Mouse (Mus musculus): ENCODE data around the gene Fam177a. TPM values are rescaled to one million over a fixed set of nuclear protein-coding genes. Genes with fewer than 3 reads are reported as not detected.
"Not testable (repeated sequence)": the region's sequence is repeated elsewhere in the genome, so short reads cannot be mapped to it uniquely, and the experiment has no call there.

Gene Fam177a
- total and polyA plus RNA-seq, 3 experiments, result 11.8 to 12.5 TPM; not detected in 1

DNA sequence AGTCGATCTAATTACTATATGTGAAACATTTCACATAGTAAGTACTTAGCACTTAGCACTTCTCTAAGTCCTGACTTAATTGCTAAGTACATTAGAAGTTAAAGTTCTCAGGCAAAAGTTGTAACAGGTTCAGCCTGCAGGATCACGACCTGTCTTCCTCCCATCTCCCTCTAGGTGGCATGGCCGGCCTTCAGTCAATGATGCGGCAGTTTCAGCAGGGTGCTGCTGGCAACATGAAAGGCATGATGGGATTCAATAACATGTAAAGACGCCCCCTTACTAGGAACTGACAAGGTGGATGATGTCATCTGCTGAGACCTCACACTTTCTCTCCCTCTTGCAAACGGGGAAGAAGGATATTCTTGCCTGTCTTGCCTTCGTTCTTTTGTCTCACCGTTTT, 63.4 kb downstream of the Fam177a start:
- H3K4me1 ChIP-seq (ENCODE audit: control insufficient read depth in 1 of 2, insufficient read depth in 2 of 2); dilution Hi-C loops (cut with MboI; ENCODE audit: extremely low pct_ligation_motif_present, extremely low pct_unique_long_range_greater_than_20kb, low sequenced_read_pairs): not testable (repeated sequence)

DNA sequence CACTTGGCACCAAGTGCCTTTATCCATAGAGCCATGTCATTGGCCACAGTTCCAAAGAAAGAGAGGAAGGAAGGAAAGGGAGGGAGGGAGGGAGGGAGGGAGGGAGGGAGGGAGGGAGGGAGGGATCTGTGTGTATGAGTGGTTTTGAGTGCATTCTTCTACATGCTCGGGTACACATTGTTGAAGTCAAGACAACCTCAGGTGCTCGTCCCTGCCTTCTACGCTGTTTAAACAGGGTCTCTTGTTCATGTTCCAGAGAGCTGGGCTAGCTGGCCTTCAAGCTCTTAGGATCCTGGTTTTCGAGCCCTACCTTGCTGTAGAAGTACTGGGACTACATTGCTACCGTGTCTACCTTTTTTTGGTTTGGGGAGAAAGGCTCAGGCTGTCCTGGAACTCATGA, 64.9 kb downstream of the Fam177a start:
- DNase-seq (ENCODE audit: extremely low read depth); H3K9ac ChIP-seq (ENCODE audit: insufficient read depth, low read depth); in situ Hi-C loops (cut with MboI; ENCODE audit: low pct_ligation_motif_present, low pct_unique_long_range_greater_than_20kb, low sequenced_read_pairs); H3K27me3 ChIP-seq (replicated peaks); H3K9me3 ChIP-seq (replicated peaks; ENCODE audit: low read length); H3K4me2 ChIP-seq (ENCODE audit: insufficient read depth, low read depth, poor library complexity, severe bottlenecking); dilution Hi-C loops (cut with MboI; ENCODE audit: extremely low pct_ligation_motif_present, extremely low pct_unique_long_range_greater_than_20kb, low sequenced_read_pairs); H3K79me2 ChIP-seq (replicated peaks; ENCODE audit: control insufficient read depth, extremely low read depth, insufficient read depth, poor library complexity, severe bottlenecking); H3K27ac ChIP-seq (ENCODE audit: insufficient read depth, low read depth); H3K4me1 ChIP-seq (ENCODE audit: control insufficient read depth in 1 of 2, insufficient read depth in 2 of 2); H3K36me3 ChIP-seq (replicated peaks in 1 of 2; ENCODE audit: control insufficient read depth in 1 of 2, insufficient read depth in 1 of 2, low read length in 1 of 2); H3K4me3 ChIP-seq (replicated peaks in 1 of 3; ENCODE audit: low read depth in 2 of 3, low read length in 2 of 3, poor library complexity in 1 of 3): not testable (repeated sequence)

More for the DNA sequence above, 63.4 kb downstream of the Fam177a start:
- in situ Hi-C loops (cut with MboI; ENCODE audit: low pct_ligation_motif_present, low pct_unique_long_range_greater_than_20kb, low sequenced_read_pairs); DNase-seq (ENCODE audit: extremely low read depth); H3K9ac ChIP-seq (ENCODE audit: insufficient read depth, low read depth); H3K4me3 ChIP-seq (replicated peaks in 1 of 3; ENCODE audit: low read depth in 2 of 3, low read length in 2 of 3, poor library complexity in 1 of 3); H3K4me2 ChIP-seq (ENCODE audit: insufficient read depth, low read depth, poor library complexity, severe bottlenecking); H3K79me2 ChIP-seq (replicated peaks; ENCODE audit: control insufficient read depth, extremely low read depth, insufficient read depth, poor library complexity, severe bottlenecking); H3K9me3 ChIP-seq (replicated peaks; ENCODE audit: low read length); H3K36me3 ChIP-seq (replicated peaks in 1 of 2; ENCODE audit: control insufficient read depth in 1 of 2, insufficient read depth in 1 of 2, low read length in 1 of 2); H3K27ac ChIP-seq (ENCODE audit: insufficient read depth, low read depth); H3K27me3 ChIP-seq (replicated peaks): not testable (repeated sequence)

Other genes starting within 250 kb of the Fam177a start
- gene Gm20403, start 137.9 kb upstream of the Fam177a start, total RNA-seq (2012; rRNA removed), result not detected in 2 replicates
- not detected in 2 replicates for gene Gm20403, start 137.9 kb upstream of the Fam177a start, total RNA-seq (2014; rRNA removed)
- not detected in 2 replicates for gene Gm20403, start 137.9 kb upstream of the Fam177a start, polyA plus RNA-seq (2012; ENCODE audit: insufficient read length, low read depth)
- gene Baz1a, start 110.1 kb upstream of the Fam177a start, total RNA-seq (2012; rRNA removed), result 41.7 and 51.2 TPM in 2 replicates
- gene Baz1a, start 110.1 kb upstream of the Fam177a start, total RNA-seq (2014; rRNA removed), result 89.0 and 95.0 TPM in 2 replicates
- gene Baz1a, start 110.1 kb upstream of the Fam177a start, polyA plus RNA-seq (2012; ENCODE audit: insufficient read length, low read depth), result 55.6 and 56.0 TPM in 2 replicates
- 14.8 and 16.8 TPM in 2 replicates for gene 2700097O09Rik, start 44.4 kb upstream of the Fam177a start, total RNA-seq (2012; rRNA removed)
- 31.0 and 35.9 TPM in 2 replicates for gene 2700097O09Rik, start 44.4 kb upstream of the Fam177a start, total RNA-seq (2014; rRNA removed)
- 13.7 and 15.0 TPM in 2 replicates for gene 2700097O09Rik, start 44.4 kb upstream of the Fam177a start, polyA plus RNA-seq (2012; ENCODE audit: insufficient read length, low read depth)
- 70.7 and 78.6 TPM in 2 replicates for gene Srp54a, start 44.2 kb upstream of the Fam177a start, total RNA-seq (2012; rRNA removed)
- 101 and 127 TPM in 2 replicates for gene Srp54a, start 44.2 kb upstream of the Fam177a start, total RNA-seq (2014; rRNA removed)
- 126 and 161 TPM in 2 replicates for gene Srp54a, start 44.2 kb upstream of the Fam177a start, polyA plus RNA-seq (2012; ENCODE audit: insufficient read length, low read depth)
- 113 and 118 TPM in 2 replicates for gene Srp54b, start 30.6 kb downstream of the Fam177a start, total RNA-seq (2012; rRNA removed)
- 49.4 and 62.8 TPM in 2 replicates for gene Srp54b, start 30.6 kb downstream of the Fam177a start, total RNA-seq (2014; rRNA removed)
- 59.1 and 78.6 TPM in 2 replicates for gene Srp54b, start 30.6 kb downstream of the Fam177a start, polyA plus RNA-seq (2012; ENCODE audit: insufficient read length, low read depth)
- not detected in 2 replicates for gene 1700047I17Rik2, start 75.1 kb downstream of the Fam177a start, total RNA-seq (2012; rRNA removed)
- not detected in 2 replicates for gene 1700047I17Rik2, start 75.1 kb downstream of the Fam177a start, total RNA-seq (2014; rRNA removed)
- 15.1 and 17.6 TPM in 2 replicates for gene 1700047I17Rik2, start 75.1 kb downstream of the Fam177a start, polyA plus RNA-seq (2012; ENCODE audit: insufficient read length, low read depth)
- gene Srp54c, start 105.7 kb downstream of the Fam177a start, total RNA-seq (2012; rRNA removed), result 47.7 and 53.5 TPM in 2 replicates
- gene Srp54c, start 105.7 kb downstream of the Fam177a start, total RNA-seq (2014; rRNA removed), result 104 and 107 TPM in 2 replicates
- 90.0 and 93.2 TPM in 2 replicates for gene Srp54c, start 105.7 kb downstream of the Fam177a start, polyA plus RNA-seq (2012; ENCODE audit: insufficient read length, low read depth)
- gene 1110008L16Rik, start 175.1 kb downstream of the Fam177a start, total RNA-seq (2012; rRNA removed), result 25.7 and 27.9 TPM in 2 replicates
- gene 1110008L16Rik, start 175.1 kb downstream of the Fam177a start, total RNA-seq (2014; rRNA removed), result 32.6 and 37.0 TPM in 2 replicates
- 26.8 and 28.9 TPM in 2 replicates for gene 1110008L16Rik, start 175.1 kb downstream of the Fam177a start, polyA plus RNA-seq (2012; ENCODE audit: insufficient read length, low read depth)
- gene Ppp2r3c, start 178.5 kb downstream of the Fam177a start, total RNA-seq (2012; rRNA removed), result 13.7 and 17.0 TPM in 2 replicates
- gene Ppp2r3c, start 178.5 kb downstream of the Fam177a start, total RNA-seq (2014; rRNA removed), result 31.1 and 34.5 TPM in 2 replicates
- gene Ppp2r3c, start 178.5 kb downstream of the Fam177a start, polyA plus RNA-seq (2012; ENCODE audit: insufficient read length, low read depth), result 29.9 and 36.8 TPM in 2 replicates

All from CH12.LX (cell line).